Mouse (Mus musculus) G1E-ER4 (cell line): ENCODE measurements around the gene Slc35c1. TPM values are rescaled to one million over a fixed set of nuclear protein-coding genes. Genes with fewer than 3 reads are reported as not detected.

Experiments
- GATA1 ChIP-seq: IDR thresholded peaks from one replicate; pipeline ENCODE4 v1.8.0; 2012; ENCODE audit warnings: low read length, inconsistent platforms
- polyA plus RNA-seq: library from polyadenylated mRNA; stranded (reverse); fragments of >175 nt; gene quantifications from 2 replicates; pipeline ENCODE4 v1.2.3, GENCODE M21; 2012

The Slc35c1 gene
- polyA plus RNA-seq, 1 experiment: 26.9 TPM

GRCm38 (mm10) chr2:92404737-92405136 is 55.6 kb downstream of the Slc35c1 start:
- no peak for TF ChIP-seq GATA1

- TF ChIP-seq GATA1: no peak
These were observed 56.5 kb downstream of the Slc35c1 start for GRCm38 (mm10) chr2:92403776-92404319.

Other genes starting within 250 kb of the Slc35c1 start
- 22.5 and 30.6 TPM in 2 replicates for gene Pex16, start 85.9 kb downstream of the Slc35c1 start, polyA plus RNA-seq
- gene Large2, start 85.7 kb downstream of the Slc35c1 start, polyA plus RNA-seq: not detected in 2 replicates
- 0.95 and 1.1 TPM in 2 replicates for gene 1700029I15Rik, start 78.0 kb downstream of the Slc35c1 start, polyA plus RNA-seq
- 0.11 and 0.15 TPM in 2 replicates for gene Mapk8ip1, start 59.3 kb downstream of the Slc35c1 start, polyA plus RNA-seq
- 16.0 and 17.5 TPM in 2 replicates for gene Cry2, start 26.5 kb downstream of the Slc35c1 start, polyA plus RNA-seq
- 0.11 TPM in 1 of 2 replicates, not detected in the other for gene Chst1, start 139.2 kb upstream of the Slc35c1 start, polyA plus RNA-seq